Mouse (Mus musculus): ENCODE measurements at regions not wholly inside any gene's neighbourhood (a gene's known extent, or its start where the extent isn't known, plus 50 kb on each side); places are given as distances from the start of the nearest gene placed in this dataset.

DNA sequence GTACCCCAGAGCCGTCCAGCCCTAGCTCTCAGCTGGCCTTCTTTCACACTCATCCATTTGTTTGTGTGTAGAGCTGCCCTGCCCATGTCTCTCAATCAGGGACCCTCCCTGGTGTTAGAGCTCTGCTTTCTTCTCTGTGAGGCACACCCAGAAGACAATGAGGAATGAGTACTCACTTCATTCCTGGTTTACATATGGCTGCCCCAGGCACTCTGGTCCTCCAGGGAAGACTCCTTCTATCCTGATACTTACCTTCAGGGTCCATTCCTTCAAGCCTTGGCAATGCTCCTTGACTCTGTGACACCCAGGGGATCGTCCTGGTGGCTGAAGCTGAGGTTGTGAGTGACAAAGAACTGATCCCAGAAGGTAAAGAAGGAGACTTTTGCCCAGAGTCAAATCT, 122.0 kb upstream of the 1700016C15Rik start:
- TF ChIP-seq GATA1 (IDR thresholded peaks at IDR 0.05; ENCODE audit: borderline replicate concordance, low read length) (no peak), FLI1 (IDR thresholded peaks at IDR 0.05; ENCODE audit: low read length) (no peak)

Measured in megakaryocyte, embryonic 14.5 days (primary cell).